Mouse (Mus musculus) E14TG2a.4 (cell line): Measurements from ENCODE around the gene Mcoln3.

Experiments
- CTCF ChIP-seq: conservative IDR thresholded peaks from 2 replicates; pipeline ENCODE4 v1.5.1; 2014; ENCODE audit warnings: low read length
- NANOG ChIP-seq: IDR thresholded peaks from 2 replicates; pipeline ENCODE4 v1.6.1; 2014; ENCODE audit warnings: borderline replicate concordance, low read length, mixed read lengths
- POU5F1 ChIP-seq: IDR thresholded peaks from 2 replicates; pipeline ENCODE4 v1.6.1; 2014; ENCODE audit warnings: low read length, borderline replicate concordance

GRCm38 (mm10) chr3:146180986-146181385 is 63.7 kb downstream of the Mcoln3 start:
- TF ChIP-seq CTCF = peak; percentile 77
- TF ChIP-seq POU5F1 = no peak
- TF ChIP-seq NANOG = no peak
